Mouse (Mus musculus): ENCODE measurements around the gene Pgghg.

Gene Pgghg

DNA sequence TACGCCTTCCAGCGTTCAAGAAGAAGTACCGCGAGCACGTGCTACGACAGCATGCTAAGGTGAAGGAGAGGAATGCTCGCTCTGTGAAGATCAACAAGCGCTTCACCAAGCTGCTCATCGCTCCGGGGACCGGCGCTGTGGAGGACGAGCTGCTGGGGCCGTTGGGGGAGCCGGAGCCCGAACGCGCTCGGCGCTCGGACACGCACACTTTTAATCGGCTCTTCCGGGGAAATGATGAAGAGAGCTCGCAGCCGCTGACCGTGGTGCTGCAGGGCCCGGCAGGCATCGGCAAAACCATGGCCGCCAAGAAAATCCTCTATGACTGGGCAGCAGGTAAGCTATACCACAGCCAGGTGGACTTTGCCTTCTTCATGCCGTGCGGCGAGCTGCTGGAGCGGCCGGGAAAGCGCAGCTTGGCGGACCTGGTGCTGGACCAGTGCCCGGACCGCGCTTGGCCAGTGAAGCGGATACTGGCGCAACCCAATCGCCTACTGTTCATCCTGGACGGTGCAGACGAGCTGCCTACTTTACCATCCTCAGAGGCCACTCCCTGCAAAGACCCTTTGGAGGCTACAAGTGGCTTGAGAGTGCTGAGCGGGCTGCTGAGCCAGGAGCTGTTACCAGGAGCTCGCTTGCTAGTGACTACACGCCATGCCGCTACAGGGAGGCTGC is 18.7 kb upstream of the Pgghg start:
- DNase-seq (ENCODE audit: low spot score in 2 of 2): peak; percentile 33 to 61

DNA sequence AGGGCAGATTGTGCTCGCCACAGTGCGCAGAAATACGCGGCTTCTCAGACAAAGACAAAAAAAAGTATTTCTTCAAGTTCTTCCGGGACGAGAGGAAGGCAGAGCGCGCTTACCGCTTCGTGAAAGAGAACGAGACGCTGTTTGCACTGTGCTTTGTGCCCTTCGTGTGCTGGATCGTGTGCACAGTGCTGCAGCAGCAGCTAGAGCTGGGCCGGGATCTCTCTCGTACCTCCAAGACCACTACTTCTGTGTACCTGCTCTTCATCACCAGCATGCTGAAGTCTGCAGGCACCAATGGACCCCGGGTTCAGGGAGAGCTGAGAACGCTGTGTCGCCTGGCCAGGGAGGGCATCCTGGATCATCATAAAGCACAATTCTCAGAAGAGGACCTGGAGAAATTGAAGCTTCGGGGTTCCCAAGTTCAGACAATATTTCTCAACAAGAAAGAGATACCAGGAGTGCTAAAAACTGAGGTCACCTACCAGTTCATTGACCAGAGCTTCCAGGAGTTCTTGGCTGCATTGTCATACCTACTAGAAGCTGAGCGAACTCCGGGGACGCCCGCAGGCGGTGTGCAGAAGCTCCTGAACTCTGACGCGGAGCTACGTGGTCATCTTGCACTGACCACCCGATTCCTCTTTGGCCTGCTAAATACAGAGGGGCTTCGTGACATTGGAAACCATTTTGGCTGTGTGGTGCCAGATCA is 18.0 kb upstream of the Pgghg start:
- no peak for DNase-seq (ENCODE audit: low spot score in 2 of 2)

GRCm38 (mm10) chr7:140927181-140927580 is 14.0 kb upstream of the Pgghg start:
- no peak for DNase-seq (ENCODE audit: low spot score in 2 of 2)

DNA sequence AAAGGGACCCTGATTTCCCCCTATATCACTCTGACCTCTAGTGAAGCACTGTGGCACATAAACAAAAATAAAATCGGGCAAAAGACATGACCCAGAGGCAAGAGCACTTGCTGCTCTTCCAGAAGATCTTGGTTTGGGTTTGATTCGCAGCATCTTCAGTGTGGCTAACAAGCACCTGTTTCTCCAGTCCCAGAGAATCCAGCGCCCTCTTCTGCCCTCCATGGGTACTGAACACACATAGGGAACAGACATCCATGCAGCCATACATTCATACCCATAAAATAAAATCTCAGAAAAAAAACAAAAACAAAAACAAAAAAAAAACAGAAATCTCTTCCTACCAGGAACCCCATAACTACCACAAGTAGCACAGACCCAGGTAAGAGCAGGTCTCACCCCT is 2.8 kb upstream of the Pgghg start:
- DNase-seq (ENCODE audit: low spot score in 2 of 2): no peak

GRCm38 (mm10) chr7:140938896-140939295 is 2.3 kb upstream of the Pgghg start:
- no peak for DNase-seq (ENCODE audit: low spot score in 2 of 2)

- DNase-seq (ENCODE audit: low spot score in 2 of 2): no peak
Measured at GRCm38 (mm10) chr7:140939669-140940171, 1.5 kb upstream of the Pgghg start.

DNA sequence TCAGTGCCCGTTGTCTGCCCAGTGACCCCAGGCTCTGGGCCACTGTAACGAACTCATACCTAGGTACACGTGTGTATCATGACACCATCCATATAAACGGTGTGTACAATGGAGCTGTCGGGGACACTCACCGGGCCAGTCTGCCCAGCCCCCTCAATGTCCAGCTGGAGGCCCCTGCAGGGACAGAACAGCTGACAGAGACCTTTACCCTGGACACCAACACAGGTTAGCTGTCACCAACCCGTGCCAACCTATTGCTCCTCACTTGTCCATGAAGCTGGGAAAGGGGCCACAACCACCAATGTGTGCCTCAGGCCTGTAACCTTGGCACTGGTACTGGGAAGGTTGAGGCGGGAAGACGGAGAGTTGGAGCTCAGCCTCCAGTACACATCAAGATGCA is 1.1 kb downstream of the Pgghg start:
- DNase-seq (ENCODE audit: low spot score in 2 of 2): no peak

- DNase-seq (ENCODE audit: low spot score in 2 of 2): no peak
Measured at GRCm38 (mm10) chr7:140942811-140943210, 1.6 kb downstream of the Pgghg start.

DNA sequence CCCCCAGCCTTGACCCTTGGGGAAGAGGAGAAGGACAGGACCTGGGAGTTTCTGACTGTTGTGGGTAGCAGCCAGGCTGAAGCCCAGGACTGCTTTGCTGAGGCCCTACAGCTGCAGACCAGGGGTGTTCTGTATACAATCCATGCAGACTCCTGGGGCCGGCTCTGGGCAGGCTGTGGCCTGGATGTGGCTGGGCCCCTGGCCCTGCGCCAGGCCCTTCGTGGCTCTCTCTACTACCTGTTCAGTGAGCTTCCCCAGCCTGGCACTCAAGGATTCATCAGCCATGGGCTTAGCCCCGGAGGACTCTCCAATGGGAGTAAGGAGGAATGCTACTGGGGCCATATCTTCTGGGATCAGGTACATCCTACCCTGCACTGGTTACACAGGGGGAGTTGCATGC is 2.2 kb downstream of the Pgghg start:
- DNase-seq (ENCODE audit: low spot score in 2 of 2): no peak

- no peak for DNase-seq (ENCODE audit: low spot score in 2 of 2)
Measured at GRCm38 (mm10) chr7:140944236-140944635, 3.0 kb downstream of the Pgghg start.

DNA sequence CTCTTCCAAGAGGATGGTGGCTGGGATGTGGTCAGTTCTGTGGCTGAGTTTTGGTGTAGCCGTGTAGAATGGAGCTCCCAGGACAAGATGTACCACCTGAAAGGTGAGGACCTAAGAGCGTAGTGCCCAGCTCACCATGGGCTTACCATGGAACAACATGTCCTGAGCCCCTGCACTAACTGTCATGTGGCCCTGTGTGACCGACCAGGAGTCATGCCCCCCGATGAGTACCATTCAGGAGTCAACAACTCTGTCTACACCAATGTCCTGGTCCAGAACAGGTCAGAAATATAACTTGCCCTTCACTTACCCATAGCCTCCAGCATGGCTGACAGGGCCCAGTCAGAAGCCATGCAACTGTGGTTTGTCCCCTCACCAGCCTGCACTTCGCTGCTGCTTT is 4.1 kb downstream of the Pgghg start:
- no peak for DNase-seq (ENCODE audit: low spot score in 2 of 2)

DNA sequence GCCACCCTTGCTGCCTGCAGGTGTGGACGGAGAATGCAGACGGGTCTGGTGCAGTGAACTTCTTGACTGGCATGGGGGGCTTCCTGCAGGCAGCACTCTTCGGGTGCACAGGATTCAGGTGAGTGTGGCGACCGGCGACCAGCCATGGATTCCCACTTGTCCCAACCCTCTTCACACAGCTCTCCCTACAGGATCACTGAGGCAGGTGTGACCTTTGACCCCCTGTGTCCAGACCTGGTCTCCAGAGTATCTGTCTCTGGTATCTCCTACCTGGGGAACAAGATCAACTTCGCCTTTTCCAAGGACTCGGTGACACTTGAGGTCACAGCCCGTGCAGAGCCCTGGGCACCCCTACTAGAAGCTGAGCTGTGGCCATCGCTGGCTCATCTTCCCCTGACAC is 5.1 kb downstream of the Pgghg start:
- DNase-seq (ENCODE audit: low spot score in 2 of 2): no peak

- DNase-seq (ENCODE audit: low spot score in 2 of 2): no peak
Measured at GRCm38 (mm10) chr7:140946980-140947379, 5.8 kb downstream of the Pgghg start.

GRCm38 (mm10) chr7:140948161-140948560 is 7.0 kb downstream of the Pgghg start:
- DNase-seq (ENCODE audit: low spot score in 2 of 2): no peak

GRCm38 (mm10) chr7:140949255-140949654 is 8.1 kb downstream of the Pgghg start:
- DNase-seq (ENCODE audit: low spot score in 2 of 2): no peak

DNA sequence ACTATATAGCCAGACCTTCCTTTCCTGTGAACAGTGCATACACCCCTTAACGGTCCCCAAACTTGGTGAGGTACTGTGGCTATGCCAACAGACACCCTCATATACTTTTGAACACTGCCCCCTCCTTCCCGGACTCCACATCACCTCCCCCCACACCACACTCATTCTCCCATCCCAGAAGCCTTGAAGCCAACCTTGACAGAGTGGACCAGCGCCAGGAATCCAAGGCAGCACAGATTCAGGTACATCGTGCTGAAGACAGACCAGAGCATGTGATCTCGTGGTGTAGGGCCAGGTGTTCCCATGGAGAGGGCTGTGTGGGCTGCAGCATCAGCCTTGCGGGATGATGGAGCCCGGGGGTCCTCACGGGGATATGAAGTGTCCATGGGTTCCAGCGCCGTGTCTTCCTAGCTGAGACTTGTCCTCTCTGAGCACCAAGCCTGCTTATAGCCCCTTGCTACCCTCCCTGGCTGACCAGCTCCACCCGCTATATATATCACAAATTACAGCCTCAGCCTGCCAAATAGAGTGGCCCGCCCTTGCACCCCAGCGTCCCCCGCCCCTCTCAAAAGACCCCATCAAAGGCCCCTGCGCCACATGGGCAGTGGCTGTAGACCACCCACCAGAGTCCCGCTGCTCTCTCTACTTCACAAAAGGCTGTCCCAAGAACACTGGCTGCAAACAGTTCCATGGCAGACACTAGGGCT is 8.8 kb downstream of the Pgghg start, which contains the start of gene Ifitm5:
TSS of gene Ifitm5 (minus strand) at position 468 of the 707 bp plus-strand sequence.
- DNase-seq (ENCODE audit: low spot score in 2 of 2): no peak

- DNase-seq (ENCODE audit: low spot score in 2 of 2): no peak
Measured at GRCm38 (mm10) chr7:140951051-140951450, 9.9 kb downstream of the Pgghg start.

DNA sequence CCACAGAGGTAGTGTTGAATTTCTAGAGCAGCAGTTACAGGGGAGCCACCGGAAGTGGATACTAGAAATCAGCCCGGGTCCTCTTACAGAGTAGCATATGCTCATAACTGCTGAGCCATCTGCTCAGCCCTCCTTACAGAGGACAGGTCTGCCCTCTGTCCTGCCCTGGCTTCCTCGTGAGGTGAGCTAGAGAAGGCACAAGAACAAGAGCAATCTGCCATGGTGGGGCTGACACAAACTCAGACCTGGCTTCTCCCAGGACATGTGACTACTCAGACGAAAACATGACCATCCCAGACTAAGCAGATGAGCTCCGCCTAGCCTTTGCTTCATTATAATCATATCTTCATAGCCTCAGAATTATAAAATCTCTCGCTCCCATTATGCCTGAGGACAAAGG is 10.6 kb downstream of the Pgghg start:
- no peak for DNase-seq (ENCODE audit: low spot score in 2 of 2)

DNA sequence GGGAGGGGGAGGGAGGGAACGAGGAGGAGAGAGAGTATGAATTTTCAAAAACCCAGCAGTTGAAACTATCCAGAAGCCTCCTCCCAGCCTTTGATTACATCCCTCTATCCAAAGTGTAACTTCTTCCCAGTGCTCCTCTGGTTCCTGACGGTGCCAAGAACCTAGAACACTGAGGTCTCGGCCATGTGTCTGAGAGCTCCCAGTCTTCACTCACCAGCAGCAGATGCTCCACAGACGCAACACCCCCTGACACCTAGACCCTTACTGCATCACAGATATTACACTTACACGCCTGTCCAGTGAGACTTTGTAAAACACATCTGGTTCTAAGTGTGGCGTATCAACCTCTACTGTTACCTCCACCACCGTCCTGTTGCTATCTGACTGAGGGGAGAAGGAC is 11.2 kb downstream of the Pgghg start:
- no peak for DNase-seq (ENCODE audit: low spot score in 2 of 2)

DNA sequence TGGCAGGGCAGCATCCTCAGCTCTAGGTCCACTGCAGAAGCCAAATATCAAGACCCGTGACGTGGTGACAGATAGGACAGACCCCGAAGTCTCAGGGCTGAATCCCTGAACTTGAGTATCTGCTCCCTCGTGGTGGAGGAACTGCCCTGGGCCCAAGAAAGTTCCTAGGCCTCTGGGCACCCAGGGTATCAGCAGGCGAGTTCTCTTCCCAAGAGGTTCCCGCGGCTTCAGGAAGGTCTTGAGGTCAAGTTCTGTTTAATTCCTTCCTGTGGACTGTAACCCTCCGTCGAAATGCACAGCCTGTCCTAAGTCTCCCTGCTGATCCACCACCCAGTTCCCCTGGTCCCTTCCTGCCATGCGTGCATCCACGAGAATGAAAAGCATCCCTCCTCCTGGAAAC is 11.9 kb downstream of the Pgghg start:
- no peak for DNase-seq (ENCODE audit: low spot score in 2 of 2)

DNA sequence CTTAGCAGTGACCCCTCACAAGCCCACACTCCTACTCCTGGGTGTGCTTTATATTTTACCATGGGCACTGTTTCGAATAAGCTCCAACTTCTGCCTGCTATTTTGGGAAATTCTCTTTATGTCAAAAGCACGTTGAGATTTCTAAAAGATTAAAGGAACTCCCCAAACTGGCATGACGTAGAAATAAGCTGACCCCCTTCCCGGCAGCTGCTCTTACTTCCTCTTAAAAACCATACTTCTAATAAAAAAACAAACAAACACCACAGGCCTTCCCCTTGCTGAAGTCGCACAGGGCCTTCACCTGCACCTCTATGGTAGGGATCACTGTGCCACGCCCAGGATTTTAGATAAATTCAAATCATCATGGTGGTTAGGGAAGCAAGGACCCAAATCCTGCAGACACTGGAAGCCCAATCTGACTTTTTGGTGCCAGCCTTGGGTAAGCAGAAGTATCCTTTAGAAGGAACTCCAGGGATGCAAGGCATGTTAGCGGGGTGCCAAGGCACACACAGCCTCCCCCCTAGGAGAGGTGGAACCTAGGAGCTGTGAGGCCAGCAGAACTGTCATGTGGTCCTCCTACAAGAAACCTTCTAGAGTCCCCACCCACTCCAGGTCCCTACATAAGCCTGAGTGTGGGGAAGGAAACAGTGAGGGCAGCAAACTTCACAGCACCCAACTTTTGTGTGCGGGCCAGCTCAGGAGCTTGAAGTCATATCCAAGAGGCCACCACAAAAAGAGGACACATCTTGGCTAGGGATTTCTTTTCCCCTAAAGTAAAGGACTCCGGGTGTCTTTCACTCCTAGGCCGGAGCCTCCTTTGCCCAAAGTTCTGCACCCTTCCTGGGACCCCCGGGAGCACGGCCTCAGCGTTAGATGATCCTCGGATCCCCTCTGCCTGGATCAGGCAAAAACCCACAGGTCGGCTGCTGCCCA is 12.9 kb downstream of the Pgghg start:
- no peak for DNase-seq (ENCODE audit: low spot score in 2 of 2)

- DNase-seq (ENCODE audit: low spot score in 2 of 2): no peak
Measured at GRCm38 (mm10) chr7:140954733-140955071, 13.5 kb downstream of the Pgghg start.
